Mouse (Mus musculus): ENCODE measurements around the gene Adap2. TPM values are rescaled to one million over a fixed set of nuclear protein-coding genes. Genes with fewer than 3 reads are reported as not detected.
"Not testable (repeated sequence)": the region's sequence is repeated elsewhere in the genome, so short reads cannot be mapped to it uniquely, and the experiment has no call there.

The Adap2 gene
- polyA plus RNA-seq, 1 experiment: 0.04 TPM

DNA sequence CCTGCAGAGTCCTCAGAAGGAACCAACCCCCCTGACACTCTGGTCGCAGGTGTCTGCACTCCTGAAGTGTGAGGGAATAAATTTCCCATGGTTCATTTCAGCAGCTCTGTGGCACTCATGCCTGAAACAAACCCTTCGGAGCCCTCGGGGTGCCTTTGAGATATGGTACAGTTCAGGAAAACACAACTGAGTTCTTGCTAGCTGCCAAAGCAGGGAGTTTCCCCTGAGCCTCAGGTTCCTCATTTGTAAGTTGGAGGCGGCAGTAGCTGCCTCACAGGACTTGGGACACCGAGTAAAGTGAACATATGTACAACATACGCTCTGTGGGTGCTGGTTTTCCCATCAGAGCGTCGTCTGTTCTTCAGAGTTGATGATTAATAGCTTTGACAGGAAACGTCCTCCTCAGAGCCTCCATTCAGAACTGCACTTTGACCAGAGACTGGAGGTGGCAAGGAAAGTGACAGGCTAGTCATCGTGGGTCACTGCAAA is 8.1 kb upstream of the Adap2 start:
- Histone ChIP-seq H3ac (ENCODE audit: control insufficient read depth, insufficient read length, low read depth) (no peak overlapping the region), H3K4me3 (ENCODE audit: insufficient read depth, poor library complexity, severe bottlenecking) (no peak overlapping the region), H3K27me3 (ENCODE audit: control insufficient read depth, insufficient read depth, insufficient read length) (no peaks in the 10 kb centered on the region), H3K79me2 (ENCODE audit: control insufficient read depth, insufficient read depth) (peaks cover 13% of the 10 kb centered on the region), H3K79me3 (ENCODE audit: low read depth) (peaks cover 7% of the 10 kb centered on the region), H3K36me3 (ENCODE audit: control insufficient read depth, insufficient read depth) (no peaks in the 10 kb centered on the region)
- TF ChIP-seq MYOG (IDR thresholded peaks at IDR 0.05; ENCODE audit: control insufficient read depth, extremely low read depth, insufficient read length): no peak

DNA sequence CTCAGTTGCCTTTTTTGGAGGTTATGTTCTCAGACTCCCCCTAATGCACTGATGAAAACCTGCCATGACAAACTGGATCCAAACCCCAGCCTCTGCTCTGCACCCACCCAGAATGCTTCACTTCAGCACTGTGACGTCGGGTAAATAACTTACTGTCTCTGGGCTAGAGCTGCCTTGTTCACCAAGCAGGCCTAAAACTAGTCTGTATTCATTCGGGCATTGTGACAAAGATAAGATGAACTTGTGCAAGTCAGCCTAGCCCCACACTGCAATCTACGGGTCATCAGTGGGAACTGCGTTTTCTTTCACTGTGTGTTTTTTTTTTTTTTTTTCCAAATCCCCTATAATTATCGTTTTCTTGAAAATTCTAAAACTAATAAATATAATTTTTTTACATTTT is 6.2 kb upstream of the Adap2 start:
- Histone ChIP-seq H3K79me2 (ENCODE audit: control insufficient read depth, insufficient read depth) (no peaks in the 10 kb centered on the region), H3K27me3 (ENCODE audit: control insufficient read depth, insufficient read depth, insufficient read length) (no peaks in the 10 kb centered on the region), H3K36me3 (ENCODE audit: control insufficient read depth, insufficient read depth) (no peaks in the 10 kb centered on the region), H3K79me3 (ENCODE audit: low read depth) (no peaks in the 10 kb centered on the region), H3ac (ENCODE audit: control insufficient read depth, insufficient read length, low read depth) (no peak overlapping the region), H3K4me3 (ENCODE audit: insufficient read depth, poor library complexity, severe bottlenecking) (no peak overlapping the region)
- no peak for TF ChIP-seq USF1 (IDR thresholded peaks at IDR 0.05; ENCODE audit: low read depth)
- TF ChIP-seq MAX (IDR thresholded peaks at IDR 0.05): no peak
- no peak for TF ChIP-seq CTCF (IDR thresholded peaks at IDR 0.05; ENCODE audit: control insufficient read depth, insufficient read depth, insufficient read length)
- no peak for TF ChIP-seq FOSL1 (IDR thresholded peaks at IDR 0.05; ENCODE audit: insufficient read depth, low read length, poor library complexity, severe bottlenecking)
- no peak for TF ChIP-seq MYOD1 (IDR thresholded peaks at IDR 0.05; ENCODE audit: control insufficient read depth, insufficient read length, low read depth)
- no peak for TF ChIP-seq MYOG (IDR thresholded peaks at IDR 0.05; ENCODE audit: control insufficient read depth, extremely low read depth, insufficient read length)
- no peak for TF ChIP-seq CEBPB (IDR thresholded peaks at IDR 0.05; ENCODE audit: low read depth)

- Histone ChIP-seq H3K27me3 (ENCODE audit: control insufficient read depth, insufficient read depth, insufficient read length) (no peaks in the 10 kb centered on the region), H3K79me3 (ENCODE audit: low read depth) (no peaks in the 10 kb centered on the region), H3K36me3 (ENCODE audit: control insufficient read depth, insufficient read depth) (no peaks in the 10 kb centered on the region), H3K79me2 (ENCODE audit: control insufficient read depth, insufficient read depth) (no peaks in the 10 kb centered on the region), H3ac (ENCODE audit: control insufficient read depth, insufficient read length, low read depth) (no peak overlapping the region), H3K4me3 (ENCODE audit: insufficient read depth, poor library complexity, severe bottlenecking) (no peak overlapping the region)
- TF ChIP-seq USF1 (IDR thresholded peaks at IDR 0.05; ENCODE audit: low read depth): no peak
Measured at GRCm38 (mm10) chr11:80148313-80148712, 5.6 kb upstream of the Adap2 start.

DNA sequence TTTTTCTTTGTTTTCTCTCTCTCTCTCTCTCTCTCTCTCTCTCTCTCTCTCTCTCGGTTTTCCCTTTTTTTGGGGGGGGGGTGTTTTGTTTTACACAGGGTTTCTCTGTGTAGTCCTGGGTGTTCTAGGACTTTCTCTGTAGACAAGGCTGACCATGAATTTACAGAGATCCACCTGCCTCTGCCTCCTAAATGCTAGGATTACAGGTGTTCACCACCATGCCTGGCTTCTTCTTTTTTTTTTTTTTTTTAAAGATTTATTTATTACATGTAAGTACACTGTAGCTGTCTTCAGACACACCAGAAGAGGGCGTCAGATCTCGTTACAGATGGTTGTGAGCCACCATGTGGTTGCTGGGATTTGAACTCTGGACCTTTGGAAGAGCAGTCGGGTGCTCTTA is 4.9 kb upstream of the Adap2 start:
- H3ac ChIP-seq (ENCODE audit: control insufficient read depth, insufficient read length, low read depth); H3K4me3 ChIP-seq (ENCODE audit: insufficient read depth, poor library complexity, severe bottlenecking); H3K36me3 ChIP-seq (ENCODE audit: control insufficient read depth, insufficient read depth); H3K79me3 ChIP-seq (ENCODE audit: low read depth); H3K79me2 ChIP-seq (ENCODE audit: control insufficient read depth, insufficient read depth); H3K27me3 ChIP-seq (ENCODE audit: control insufficient read depth, insufficient read depth, insufficient read length): not testable (repeated sequence)

- no peak for TF ChIP-seq MYOD1 (IDR thresholded peaks at IDR 0.05; ENCODE audit: control insufficient read depth, insufficient read length, low read depth)
- TF ChIP-seq CEBPB (IDR thresholded peaks at IDR 0.05; ENCODE audit: low read depth): no peak
- no peak for TF ChIP-seq CTCF (IDR thresholded peaks at IDR 0.05; ENCODE audit: control insufficient read depth, insufficient read depth, insufficient read length)
- TF ChIP-seq USF1 (IDR thresholded peaks at IDR 0.05; ENCODE audit: low read depth): no peak
- TF ChIP-seq MYOG (IDR thresholded peaks at IDR 0.05; ENCODE audit: control insufficient read depth, extremely low read depth, insufficient read length): no peak
- no peak for TF ChIP-seq MAX (IDR thresholded peaks at IDR 0.05)
- TF ChIP-seq FOSL1 (IDR thresholded peaks at IDR 0.05; ENCODE audit: insufficient read depth, low read length, poor library complexity, severe bottlenecking): no peak
- no peak overlapping the region for H3K4me3 ChIP-seq (ENCODE audit: insufficient read depth, poor library complexity, severe bottlenecking)
- H3K36me3 ChIP-seq (ENCODE audit: control insufficient read depth, insufficient read depth): no peaks in the 10 kb centered on the region
- no peak overlapping the region for H3ac ChIP-seq (ENCODE audit: control insufficient read depth, insufficient read length, low read depth)
- H3K79me2 ChIP-seq (ENCODE audit: control insufficient read depth, insufficient read depth): no peaks in the 10 kb centered on the region
- no peaks in the 10 kb centered on the region for H3K79me3 ChIP-seq (ENCODE audit: low read depth)
- H3K27me3 ChIP-seq (ENCODE audit: control insufficient read depth, insufficient read depth, insufficient read length): no peaks in the 10 kb centered on the region
Measured at GRCm38 (mm10) chr11:80149412-80150023, 4.4 kb upstream of the Adap2 start.

DNA sequence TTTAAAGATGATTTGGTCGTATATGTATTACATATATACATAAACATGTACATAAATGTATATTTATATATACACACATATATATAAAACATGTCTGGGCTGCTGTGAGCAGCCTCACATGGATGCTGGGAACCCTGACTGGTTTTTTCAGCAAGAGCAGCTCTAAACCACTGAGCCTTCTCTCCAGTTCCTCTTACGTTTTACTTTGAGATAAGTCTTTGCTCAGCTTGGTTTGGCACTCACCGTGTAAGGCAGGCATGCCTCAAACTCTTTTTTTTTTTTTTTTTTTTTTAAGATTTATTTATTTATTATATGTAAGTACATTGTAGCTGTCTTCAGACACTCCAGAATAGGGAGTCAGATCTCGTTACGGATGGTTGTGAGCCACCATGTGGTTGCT is 3.3 kb upstream of the Adap2 start:
- no peak overlapping the region for H3K4me3 ChIP-seq (ENCODE audit: insufficient read depth, poor library complexity, severe bottlenecking)
- H3K27me3 ChIP-seq (ENCODE audit: control insufficient read depth, insufficient read depth, insufficient read length): no peaks in the 10 kb centered on the region
- H3ac ChIP-seq (ENCODE audit: control insufficient read depth, insufficient read length, low read depth): no peak overlapping the region
- no peaks in the 10 kb centered on the region for H3K79me3 ChIP-seq (ENCODE audit: low read depth)
- no peaks in the 10 kb centered on the region for H3K36me3 ChIP-seq (ENCODE audit: control insufficient read depth, insufficient read depth)
- no peaks in the 10 kb centered on the region for H3K79me2 ChIP-seq (ENCODE audit: control insufficient read depth, insufficient read depth)
- no peak for TF ChIP-seq MYOG (IDR thresholded peaks at IDR 0.05; ENCODE audit: control insufficient read depth, extremely low read depth, insufficient read length)
- TF ChIP-seq FOSL1 (IDR thresholded peaks at IDR 0.05; ENCODE audit: insufficient read depth, low read length, poor library complexity, severe bottlenecking): no peak
- no peak for TF ChIP-seq CTCF (IDR thresholded peaks at IDR 0.05; ENCODE audit: control insufficient read depth, insufficient read depth, insufficient read length)
- TF ChIP-seq USF1 (IDR thresholded peaks at IDR 0.05; ENCODE audit: low read depth): no peak
- TF ChIP-seq MAX (IDR thresholded peaks at IDR 0.05): no peak
- no peak for TF ChIP-seq MYOD1 (IDR thresholded peaks at IDR 0.05; ENCODE audit: control insufficient read depth, insufficient read length, low read depth)
- TF ChIP-seq CEBPB (IDR thresholded peaks at IDR 0.05; ENCODE audit: low read depth): no peak

Data from C2C12 (cell line).